Mouse (Mus musculus) kidney, adult 18-20 months (tissue): Measurements from ENCODE around the gene Slc25a14.

Source experiments
- DNase-seq: peaks from one replicate; pipeline ENCODE4 v3.0.0; 2021

The Slc25a14 gene

DNA sequence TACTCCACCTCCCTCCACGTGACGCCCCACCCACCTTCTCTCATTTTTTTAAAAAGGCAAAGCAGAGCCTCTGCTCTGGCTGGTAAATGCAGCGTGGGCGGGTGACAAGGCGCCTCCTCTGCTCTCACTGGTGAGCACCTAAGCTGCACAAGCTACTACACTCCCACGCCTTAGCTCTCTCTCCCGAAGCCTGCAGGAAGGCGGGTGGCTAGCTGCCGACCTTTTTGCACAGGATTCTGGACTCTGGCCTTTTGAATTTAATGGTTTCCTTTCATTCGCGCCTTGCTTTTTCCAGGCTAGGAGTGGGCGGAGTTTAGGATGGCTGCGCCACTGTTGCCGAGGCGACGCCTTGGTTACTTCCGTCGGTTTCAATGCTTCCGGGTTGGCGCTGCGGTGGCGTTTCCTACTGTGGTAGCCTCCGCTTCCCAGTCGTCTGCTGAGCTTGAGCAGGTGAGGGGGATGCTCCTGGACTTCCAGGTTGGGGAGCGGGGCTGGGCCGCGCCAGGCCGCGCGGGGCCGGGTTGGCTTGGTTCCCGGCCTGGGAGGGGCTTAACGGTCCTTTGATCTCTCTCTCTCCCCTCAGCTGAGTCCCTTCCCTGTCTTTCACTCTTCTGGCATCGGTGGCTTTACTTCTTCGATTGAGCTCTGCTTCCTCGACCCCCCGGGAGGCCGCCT, at the start of gene Slc25a14:
TSS of gene Slc25a14 (plus strand) at position 35 of the 675 bp plus-strand sequence.
- DNase-seq = peak; percentile 84

DNA sequence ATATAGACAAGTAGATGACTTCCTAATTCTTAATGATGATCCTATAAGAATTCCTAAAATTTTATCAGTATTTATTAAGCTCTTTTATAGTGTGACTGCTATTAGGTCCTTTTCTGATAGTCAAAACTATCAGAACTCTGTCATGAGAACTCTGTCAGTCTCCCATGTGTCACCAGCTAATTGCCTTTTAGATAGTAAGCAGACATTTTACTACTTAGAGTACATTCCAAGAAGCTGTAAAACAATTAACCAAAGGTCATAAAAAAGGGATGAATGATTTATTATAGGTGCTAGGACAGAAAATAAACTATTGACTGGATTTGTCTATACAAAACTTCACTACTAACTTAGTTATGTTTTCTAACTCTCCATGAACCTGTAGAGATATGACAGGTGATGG, 39.9 kb upstream of the Slc25a14 start:
- DNase-seq = no peak

DNA sequence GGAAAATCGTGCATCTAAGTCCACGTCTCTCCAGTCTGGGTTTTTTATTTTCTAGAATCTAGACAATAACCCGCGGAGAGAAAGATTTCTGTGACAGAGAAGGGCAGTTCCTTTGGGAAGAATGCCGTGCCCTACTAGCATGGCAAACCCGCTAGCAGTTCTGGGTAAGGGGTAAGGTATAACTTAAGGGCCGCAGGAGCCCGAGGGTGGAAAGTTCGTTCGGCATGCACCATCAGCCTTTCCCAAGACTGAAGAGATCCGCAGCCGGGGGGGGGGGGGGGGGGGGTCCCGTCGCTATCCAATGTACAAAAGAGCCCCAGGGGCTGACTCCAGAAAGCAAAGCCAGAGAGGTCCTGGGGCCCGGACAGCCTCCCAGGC, 29.5 kb upstream of the Slc25a14 start:
- no peak for DNase-seq

DNA sequence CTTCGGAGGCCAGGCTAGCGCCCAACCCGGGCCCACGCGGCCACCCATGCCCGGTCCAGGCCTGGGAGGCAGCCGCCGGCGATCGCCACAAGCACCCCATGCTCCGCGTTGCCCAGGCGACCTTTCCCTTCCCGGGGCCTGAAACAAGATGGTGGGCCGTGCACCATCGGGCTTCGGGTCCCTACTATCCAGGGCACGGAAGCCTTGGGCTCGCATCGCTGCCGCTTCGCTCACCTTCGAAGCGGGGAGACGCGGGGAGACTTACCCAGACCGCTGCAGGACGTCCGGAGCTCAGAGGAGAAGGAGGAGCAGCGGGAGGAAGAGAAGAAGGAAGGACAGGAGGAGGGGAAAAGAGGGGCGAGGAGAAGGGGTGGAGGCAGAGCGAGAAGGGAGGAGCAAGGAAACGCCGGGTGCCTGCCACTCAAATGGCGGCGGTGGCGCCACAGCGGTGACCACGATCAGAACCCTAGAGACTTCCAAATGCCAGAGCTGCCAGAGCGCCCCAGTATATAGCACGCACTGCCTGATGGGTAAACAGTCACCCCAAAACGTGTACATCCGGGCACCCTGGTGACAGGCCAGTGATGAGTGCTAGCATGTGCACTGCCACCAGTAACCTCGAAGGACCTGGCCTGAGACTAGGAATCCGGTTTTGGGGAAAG, 29.0 kb upstream of the Slc25a14 start, which contains the start of gene Zfp280c:
TSS of gene Zfp280c (minus strand) at position 406 of the 662 bp plus-strand sequence.
- DNase-seq = peak; percentile 73

DNA sequence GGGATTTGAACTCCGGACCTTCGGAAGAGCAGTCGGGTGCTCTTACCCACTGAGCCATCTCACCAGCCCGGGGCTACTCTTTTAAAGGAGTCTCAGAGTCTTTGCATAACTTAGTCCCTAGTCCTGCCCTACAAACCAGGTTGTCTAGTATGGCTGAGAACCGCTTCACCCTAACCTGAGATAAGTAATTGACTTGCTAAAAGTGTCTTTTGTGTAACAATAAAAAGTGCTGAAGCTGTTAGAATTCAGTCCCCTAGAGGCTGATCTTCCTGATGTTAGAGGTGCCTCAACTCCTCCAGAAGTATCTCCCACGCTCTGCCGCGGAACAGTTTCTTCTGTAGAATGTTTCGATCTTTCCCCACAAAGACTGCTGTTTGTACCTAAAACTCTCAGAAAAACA, 27.2 kb upstream of the Slc25a14 start:
- no peak for DNase-seq

DNA sequence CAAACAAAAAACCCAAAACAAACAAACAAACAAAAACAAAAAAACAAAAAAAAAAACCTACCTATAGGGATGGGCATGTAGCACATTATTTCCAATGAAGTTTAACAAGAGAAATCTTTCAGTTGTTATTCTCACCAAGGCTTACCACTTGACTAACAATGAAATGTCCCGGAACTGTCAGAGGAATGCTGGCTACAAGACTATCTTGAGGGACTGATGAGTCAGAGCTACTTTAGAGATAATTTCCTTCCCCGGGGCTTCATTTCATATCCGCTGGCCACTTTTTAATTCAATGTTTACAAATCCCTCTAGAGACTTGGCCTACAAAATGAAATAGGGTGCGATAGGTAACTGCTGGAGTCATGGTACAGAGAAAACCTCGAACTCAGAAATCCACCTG, 26.3 kb upstream of the Slc25a14 start:
- DNase-seq = no peak

DNA sequence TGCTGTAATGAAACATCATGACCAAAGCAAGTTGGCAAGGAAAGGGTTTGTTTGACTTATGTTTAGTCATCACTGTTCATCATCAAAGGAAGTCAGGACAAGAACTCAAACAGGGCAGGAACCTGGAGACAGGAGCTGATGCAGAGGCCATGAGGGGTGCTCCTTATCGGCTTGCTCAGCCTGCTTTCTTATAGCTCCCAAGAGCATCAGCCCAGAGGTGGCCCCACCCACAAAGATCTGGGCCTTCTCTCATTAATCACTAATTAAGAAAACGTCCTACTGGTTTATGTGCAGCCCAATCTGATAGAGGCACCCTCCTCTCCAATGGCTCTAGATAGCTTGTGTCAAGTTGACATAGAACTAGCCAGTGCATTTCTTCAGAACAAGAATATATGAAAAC, 18.3 kb upstream of the Slc25a14 start:
- no peak for DNase-seq

DNA sequence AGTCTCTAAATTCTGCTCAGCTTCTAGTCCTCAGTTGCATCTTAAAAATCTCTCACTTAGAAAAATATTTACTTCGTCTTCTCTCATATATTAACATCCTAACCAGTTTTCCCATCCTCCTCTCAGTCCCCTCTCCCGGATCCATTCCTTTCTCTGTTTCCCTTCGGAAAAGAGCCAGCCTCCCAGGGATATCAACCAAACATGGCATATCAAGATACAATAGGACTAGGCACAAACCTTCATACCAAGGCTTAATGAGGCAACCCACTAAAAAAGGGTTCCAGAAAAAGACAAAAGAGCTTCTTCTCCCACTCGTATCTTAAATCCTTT, 199 bp upstream of the Slc25a14 start:
- DNase-seq = no peak

DNA sequence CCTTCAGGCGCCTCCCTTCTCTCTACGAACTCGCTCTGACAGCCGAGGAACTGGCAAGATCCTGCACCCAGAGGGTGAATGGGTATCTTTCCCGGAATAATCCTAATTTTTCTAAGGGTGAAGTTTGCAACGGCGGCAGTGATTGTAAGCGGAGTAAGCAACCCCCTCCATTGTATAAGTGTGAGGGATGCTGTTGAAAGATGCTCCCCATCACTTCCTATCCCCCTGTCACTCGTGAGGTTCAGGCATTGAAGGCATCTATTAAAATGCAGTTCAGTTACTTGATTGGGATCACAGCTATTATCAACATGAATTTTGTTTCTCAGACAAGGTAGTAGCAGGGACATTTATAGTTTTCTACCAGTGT, 824 bp downstream of the Slc25a14 start:
- no peak for DNase-seq

DNA sequence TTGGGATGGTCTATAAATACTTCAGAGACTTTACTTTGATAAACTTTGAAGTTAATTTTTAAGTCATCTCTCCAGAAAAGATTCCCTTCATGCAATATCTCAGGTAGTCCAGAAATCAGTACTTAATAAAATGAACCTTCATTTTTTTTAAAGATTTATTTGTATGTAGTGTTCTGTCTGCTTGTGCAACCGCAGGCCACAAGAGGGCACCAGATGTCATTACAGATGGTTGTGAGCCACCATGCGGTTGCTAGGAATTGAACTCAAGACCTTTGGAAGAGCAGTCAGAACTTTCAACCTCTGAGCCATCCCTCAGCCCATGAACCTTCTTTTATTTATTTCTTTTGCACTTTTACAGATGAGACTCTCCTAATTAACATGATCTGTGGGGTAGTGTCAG, 13.8 kb downstream of the Slc25a14 start:
- no peak for DNase-seq

DNA sequence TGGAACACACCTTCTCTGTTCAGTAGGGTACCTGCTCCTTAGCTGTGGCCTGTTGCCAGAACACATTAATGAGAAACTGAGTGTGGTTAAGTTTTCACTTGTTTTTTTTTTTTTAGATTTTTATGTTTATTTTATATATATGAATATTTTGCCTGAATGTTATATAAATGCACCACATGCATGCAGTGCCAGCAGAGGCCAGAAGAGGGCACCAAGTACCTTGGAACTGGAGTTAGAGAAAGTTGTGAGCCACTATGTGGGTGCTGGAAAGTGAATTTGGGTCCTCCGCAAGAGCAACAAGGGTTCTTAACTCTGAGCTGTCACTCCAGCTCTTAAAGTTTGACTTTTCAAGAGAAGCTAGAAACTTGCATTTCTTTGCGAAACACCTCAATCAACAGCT, 20.9 kb downstream of the Slc25a14 start:
- peak; percentile 62 for DNase-seq

DNA sequence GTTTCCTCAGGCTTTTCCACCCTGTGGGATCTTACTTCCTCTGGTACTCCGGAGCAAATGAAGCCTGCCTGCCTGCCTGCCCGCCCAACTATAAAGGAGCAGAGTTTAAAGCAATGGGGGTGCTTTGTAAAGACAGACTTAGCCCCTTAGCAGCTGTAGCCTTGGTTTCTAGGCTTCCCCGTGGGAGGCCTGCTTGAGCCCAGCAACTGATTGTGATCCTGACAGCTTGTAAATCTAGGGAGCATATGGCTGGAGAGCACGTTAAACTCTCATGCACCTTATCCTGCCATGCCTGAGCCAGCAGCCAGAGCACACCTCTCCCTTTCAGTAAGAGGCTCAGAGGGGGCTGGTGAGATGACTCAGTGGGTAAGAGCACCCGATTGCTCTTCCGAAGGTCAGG, 43.6 kb downstream of the Slc25a14 start:
- no peak for DNase-seq

DNA sequence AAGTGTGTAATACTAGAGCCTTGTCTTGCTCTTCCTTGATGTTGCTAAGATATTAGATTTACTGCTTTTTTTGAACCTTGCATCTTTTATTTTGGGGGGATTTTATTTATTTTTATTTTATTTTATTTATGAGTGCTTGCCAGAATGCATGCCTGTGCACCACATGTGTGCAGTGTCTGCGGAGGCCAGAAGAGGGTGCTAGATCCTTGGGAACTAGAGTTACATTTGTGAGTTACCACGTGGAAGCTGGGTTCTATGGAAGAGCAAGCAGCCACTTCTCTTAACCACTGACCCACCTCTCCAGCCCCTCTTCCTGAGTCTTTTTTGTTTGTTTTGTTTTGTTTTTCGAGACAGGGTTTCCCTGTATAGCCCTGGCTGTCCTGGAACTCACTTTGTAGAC, 46.4 kb downstream of the Slc25a14 start:
- no peak for DNase-seq

DNA sequence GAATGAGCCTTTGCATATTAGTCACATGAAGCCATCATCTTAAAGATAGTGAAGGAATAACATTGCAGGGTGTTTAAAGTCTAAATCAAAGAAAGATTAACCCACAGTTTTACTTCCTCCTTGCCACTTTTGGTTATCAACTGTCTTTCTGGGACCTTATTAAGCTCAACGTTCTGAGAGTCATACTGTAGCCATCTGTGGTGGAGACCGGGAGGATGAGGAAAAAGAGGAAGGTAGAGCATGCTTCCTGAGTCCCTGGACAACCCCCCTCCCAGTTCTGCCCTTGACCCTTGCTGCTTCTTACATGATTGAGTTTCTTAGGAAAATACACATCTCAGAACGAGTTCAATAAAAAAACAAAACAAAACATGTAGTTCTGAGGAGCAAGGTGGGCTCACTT, 48.5 kb downstream of the Slc25a14 start:
- DNase-seq = no peak

DNA sequence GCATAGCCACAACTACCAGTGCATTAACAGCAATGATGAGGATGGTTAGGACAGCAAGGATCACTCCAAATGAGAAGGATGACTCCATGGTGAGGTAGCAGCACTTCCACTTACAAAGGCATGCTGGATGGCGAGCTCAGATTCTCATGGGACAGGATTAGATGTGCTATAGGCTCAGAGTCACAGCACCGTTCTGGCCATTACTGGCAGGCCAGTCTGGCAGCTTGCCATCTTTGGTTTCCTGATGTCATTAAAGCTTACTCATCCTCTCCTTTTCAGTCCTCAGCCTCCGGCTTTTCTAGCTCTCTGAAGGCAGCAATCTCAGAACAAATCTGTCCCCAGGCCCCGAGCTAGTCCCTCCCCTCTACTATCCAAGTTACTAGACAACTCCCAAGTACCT, 51.0 kb downstream of the Slc25a14 start, which contains the start of gene Gpr119:
TSS of gene Gpr119 (minus strand) at position 308 of the 400 bp plus-strand sequence.
- DNase-seq = no peak

DNA sequence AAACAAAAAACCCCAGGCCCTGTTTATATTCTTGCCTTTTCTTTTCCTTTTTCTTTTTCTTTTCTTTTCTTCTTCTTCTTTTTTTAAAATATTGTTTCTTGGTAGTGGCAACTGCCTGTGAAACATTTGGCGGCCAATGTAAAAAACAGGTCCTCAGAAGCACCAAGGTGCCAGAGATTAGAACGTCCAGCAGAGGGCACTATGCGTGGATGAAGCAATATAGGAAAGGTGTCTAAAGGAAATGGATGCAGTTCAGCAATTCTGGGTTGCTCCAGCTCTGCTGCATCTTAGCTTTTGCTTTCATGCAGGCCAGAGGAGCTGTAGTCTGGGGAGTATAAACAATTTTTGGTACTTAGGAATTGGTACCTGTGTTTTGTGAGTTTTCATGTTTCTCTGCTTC, 60.2 kb downstream of the Slc25a14 start:
- peak; percentile 54 for DNase-seq

DNA sequence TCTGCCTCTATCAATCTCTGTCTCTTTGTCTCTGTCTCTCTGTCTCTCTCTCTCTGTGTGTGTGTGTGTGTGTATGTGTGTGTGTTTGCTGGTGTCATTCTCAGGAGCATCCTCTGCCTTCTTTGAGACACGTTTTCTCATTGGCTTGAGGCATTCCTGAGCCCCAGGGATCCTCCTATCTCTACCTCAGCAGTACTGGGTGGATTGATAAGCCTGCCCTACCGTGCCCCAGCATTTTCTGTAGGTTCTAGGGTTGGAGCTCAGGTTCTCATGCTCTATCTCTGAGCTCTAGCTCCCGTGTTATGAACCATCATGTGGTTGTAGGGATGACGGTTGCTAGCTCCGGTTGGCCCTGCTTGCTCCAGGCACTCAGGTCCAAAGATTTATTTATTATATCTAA, 60.6 kb downstream of the Slc25a14 start:
- no peak for DNase-seq

DNA sequence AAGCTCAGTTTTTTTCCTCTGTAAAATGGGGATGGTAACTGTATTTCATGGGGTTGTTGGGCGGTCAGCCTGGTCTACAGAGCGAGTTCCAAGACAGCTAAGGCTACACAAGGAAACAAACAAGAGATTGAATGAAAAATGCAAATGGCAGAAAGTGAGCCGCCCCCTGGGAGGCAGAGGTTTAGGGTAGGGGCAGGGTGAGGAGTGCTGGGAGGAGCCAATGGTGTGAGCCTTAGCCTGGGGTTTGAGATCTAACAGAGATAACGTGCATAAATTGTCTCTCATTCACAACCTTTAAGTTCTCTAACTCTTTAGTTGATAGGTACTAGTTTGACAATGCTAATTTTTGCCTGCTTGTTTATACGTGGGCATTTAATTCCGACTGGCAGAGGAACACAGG, 71.2 kb downstream of the Slc25a14 start:
- DNase-seq = no peak

DNA sequence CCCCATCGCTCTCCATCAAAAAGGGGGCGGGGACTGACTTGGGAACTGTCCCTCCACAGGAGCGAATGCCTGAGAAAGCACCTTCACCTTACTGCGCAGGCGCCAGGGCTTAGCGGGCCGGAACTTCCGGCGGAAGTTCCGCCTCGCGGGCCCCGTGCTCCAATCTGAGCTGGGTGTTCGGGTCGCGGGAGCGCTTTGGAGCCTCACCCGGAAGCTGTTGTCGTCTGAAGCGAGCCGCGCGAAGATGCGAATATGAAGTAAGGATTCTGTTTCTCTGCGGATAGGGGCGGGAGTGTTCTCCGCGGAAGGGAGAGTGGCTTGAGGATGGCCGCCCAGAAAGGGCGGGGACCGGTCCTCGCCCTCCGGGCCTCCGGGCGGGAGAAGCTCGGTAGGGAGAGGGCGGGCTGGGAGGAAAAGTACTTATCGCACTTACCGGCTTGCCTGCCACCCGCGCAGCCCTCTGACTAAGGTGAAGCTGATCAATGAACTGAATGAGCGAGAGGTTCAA, 71.7 kb downstream of the Slc25a14 start, which contains the start of gene Rbmx2:
TSS of gene Rbmx2 (plus strand) at position 141 of the 508 bp plus-strand sequence.
- DNase-seq = peak; percentile 89

DNA sequence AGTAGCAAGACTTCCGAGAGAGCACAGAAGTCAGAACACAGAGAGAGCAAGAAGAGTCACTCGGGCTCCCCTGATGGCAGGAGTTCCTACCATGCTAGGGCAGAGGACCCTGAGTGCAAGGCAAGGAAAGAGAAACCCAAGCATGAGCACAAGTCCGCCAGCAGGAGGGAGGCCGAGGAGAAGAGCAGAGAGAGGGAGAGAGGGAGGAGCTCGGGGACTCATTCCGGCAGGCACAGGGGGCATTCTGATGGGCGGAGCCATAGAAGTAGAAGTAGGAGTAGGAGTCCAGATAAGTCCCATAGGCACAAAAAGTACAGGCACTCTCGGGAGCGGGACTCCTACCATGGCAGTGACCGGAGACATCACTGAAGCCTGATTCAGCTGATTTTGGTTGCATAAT, 86.5 kb downstream of the Slc25a14 start:
- no peak for DNase-seq
